Mouse (Mus musculus) heart, postnatal 0 days (tissue): ENCODE measurements at regions not wholly inside any gene's neighbourhood (a gene's known extent, or its start where the extent isn't known, plus 50 kb on each side); places are given as distances from the start of the nearest gene placed in this dataset.

Experiments used
- CTCF ChIP-seq: IDR thresholded peaks from 2 replicates; pipeline ENCODE4 v1.5.1; 2016; ENCODE audit warnings: antibody characterized with exemption, control low read depth, low read depth
- EP300 ChIP-seq: IDR thresholded peaks from 2 replicates; pipeline ENCODE4 v1.6.1; 2016; ENCODE audit warnings: antibody characterized with exemption, low read depth

DNA sequence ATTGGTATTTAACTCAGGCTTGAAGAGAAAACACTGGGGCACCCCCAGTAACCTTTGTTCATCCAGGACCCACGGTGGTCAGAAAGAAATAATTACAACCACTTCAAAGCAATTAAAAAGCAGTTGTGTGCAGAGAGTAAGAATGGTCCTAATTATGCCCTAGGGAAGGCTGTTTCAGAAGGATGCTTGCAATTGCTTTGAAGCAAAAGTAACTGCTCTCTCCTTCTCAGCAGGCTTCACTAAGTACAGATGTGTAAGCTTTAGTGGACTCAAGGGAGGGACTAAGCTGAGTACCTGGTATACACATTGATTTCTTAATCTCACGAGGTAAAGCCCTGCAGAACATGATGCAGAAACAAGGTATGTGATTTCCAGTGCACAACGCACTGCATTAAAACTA, 1242.1 kb downstream of the Pcdh18 start:
- no peak for TF ChIP-seq CTCF
- TF ChIP-seq EP300: no peak
